Mouse (Mus musculus): ENCODE measurements around the gene Gsg1l. TPM values are rescaled to one million over a fixed set of nuclear protein-coding genes. Genes with fewer than 3 reads are reported as not detected.

Gsg1l gene
- total RNA-seq, 2 experiments from 2014 or later: not detected

Other genes with a start within 250 kb of the Gsg1l start
- gene Xpo6, start 118.1 kb upstream of the Gsg1l start, total RNA-seq (2021): 10 to 100 TPM; 16.3 to 19.4 TPM
- gene Sbk1, start 190.2 kb upstream of the Gsg1l start, total RNA-seq (2021): 10 to 100 TPM; 18.4 to 24.0 TPM

Measured in gastrocnemius, postnatal 36 days (tissue).